Mouse (Mus musculus): ENCODE measurements around the gene Nup210l.

DNA sequence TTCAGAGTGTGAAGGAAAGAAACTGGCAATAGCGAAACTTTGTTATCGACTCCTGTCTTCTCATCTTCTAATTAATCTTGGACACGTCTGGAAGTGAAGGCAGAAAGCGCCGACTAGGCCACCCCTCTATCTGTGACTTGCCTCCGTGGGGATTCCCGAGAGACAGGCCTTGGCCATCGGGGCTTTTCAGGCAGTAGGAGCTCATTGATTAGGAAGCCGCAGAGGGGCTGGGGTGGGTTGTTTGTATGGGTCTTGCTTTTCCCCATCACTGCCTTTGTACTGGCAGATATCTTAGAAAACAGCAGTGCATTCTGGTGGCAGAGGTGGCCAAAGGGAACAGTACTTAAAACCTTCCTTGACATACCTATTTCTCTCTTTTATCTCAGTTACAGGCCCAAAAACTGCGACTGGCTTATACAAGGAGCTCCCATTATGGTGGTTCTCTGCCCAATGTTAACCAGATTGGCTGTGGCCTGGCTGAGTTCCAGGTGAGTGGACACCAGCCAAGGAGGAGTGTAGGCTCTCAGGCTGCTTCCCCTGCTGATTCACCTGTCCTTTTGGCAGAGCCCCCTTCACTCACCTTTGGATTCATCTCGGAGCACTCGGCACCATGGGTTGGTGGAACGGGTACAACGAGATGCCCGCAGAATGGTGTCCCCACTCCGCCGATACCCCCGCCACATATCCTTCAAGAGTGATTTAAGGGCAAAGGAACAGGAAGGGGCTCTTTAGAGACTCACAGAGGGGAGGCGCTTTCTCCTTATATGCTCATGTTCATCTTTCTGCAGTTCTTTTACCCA is 153.0 kb downstream of the Nup210l start:
- no peak for TF ChIP-seq FLI1 (IDR thresholded peaks at IDR 0.05; ENCODE audit: low read length)
- no peak for TF ChIP-seq GATA1 (IDR thresholded peaks at IDR 0.05; ENCODE audit: borderline replicate concordance, low read length)
